Mouse (Mus musculus): ENCODE measurements around the gene Mnat1. TPM values are rescaled to one million over a fixed set of nuclear protein-coding genes. Genes with fewer than 3 reads are reported as not detected.

Gene Mnat1
- total RNA-seq, 4 experiments from 2014 or later, result 13.1 to 20.9 (median 20.1) TPM

- DNase-seq (ENCODE audit: low spot score in 2 of 2), result no peak
These were observed 181.1 kb downstream of the Mnat1 start for GRCm38 (mm10) chr12:73304636-73305035.

- DNase-seq (ENCODE audit: low spot score in 2 of 2), result no peak
These were observed 184.2 kb downstream of the Mnat1 start for GRCm38 (mm10) chr12:73307750-73308149.

GRCm38 (mm10) chr12:73308711-73309110, 185.2 kb downstream of the Mnat1 start:
- no peak for DNase-seq (ENCODE audit: low spot score in 2 of 2)

- no peak for DNase-seq (ENCODE audit: low spot score in 2 of 2)
These were observed 194.5 kb downstream of the Mnat1 start for GRCm38 (mm10) chr12:73317706-73318686.

Other genes with a start within 250 kb of the Mnat1 start
- gene Six6, start 183.8 kb upstream of the Mnat1 start, total RNA-seq (2022), result not detected
- under 1 TPM in 2 of 4 experiments, not detected in 2; 0.25 to 0.48 TPM for gene 4930447C04Rik, start 182.9 kb upstream of the Mnat1 start, total RNA-seq (2022)
- gene Six1, start 69.8 kb upstream of the Mnat1 start, total RNA-seq (2022), result 10 to 100 TPM; 59.5 to 67.4 (median 60.9) TPM
- gene Six4, start 10.3 kb upstream of the Mnat1 start, total RNA-seq (2022), result 10 to 100 TPM; 14.3 to 19.6 (median 17.5) TPM
- gene Trmt5, start 163.0 kb downstream of the Mnat1 start, total RNA-seq (2022), result 1 to 10 TPM; 6.8 to 8.9 (median 7.8) TPM
- 1 to 10 TPM in 3 of 4 experiments, under 1 TPM in 1; 0.99 to 2.7 (median 2.3) TPM for gene Slc38a6, start 163.1 kb downstream of the Mnat1 start, total RNA-seq (2022)

Measured in gastrocnemius, adult 8-10 months (tissue).